Mouse (Mus musculus): Measurements from ENCODE around the gene Elf2. TPM values are rescaled to one million over a fixed set of nuclear protein-coding genes. Genes with fewer than 3 reads are reported as not detected.
A peak's percentile ranks its signal among the peaks of the same experiment; 100 is the strongest.

The Elf2 gene
- polyA plus RNA-seq, 1 experiment: 21.2 TPM

DNA sequence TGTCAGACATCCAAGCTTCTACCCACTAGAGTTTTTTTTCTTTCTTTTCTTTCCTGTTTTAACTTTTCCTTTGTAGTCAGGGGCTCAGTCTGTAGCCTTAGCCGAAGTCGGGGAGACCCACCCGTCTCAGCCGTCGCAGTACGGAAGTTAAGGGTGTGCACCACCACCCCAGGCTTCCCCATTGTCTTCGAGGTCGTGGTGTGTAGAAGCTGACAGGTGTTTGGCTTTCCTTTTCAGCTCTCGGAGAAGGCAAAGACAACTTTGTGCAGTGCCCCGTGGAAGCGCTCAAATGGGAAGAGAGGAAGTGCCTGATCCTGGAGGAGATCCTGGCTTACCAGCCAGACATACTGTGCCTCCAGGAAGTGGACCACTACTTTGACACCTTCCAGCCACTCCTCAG lies 91.0 kb downstream of the Elf2 start:
- WGBS: 80% methylated on average over 11 of the region's 11 CpGs
- Histone ChIP-seq H3K27ac (ENCODE audit: insufficient read depth, low read depth, low read length) (no peak overlapping the region), H3K4me1 (ENCODE audit: control insufficient read depth, insufficient read depth, insufficient read length, low read length) (no peaks in the 10 kb centered on the region), H3K27me3 (ENCODE audit: control insufficient read depth, insufficient read depth, low read length) (no peaks in the 10 kb centered on the region), H3K36me3 (ENCODE audit: control insufficient read depth, insufficient read depth, low read length) (peaks cover 50% of the 10 kb centered on the region), H3K4me3 (ENCODE audit: low read depth, low read length) (no peak overlapping the region)
- TF ChIP-seq CTCF (IDR thresholded peaks at IDR 0.05; ENCODE audit: extremely low read depth, insufficient read length, insufficient replicate concordance, low read depth, low read length) (no peak), POLR2A (IDR thresholded peaks at IDR 0.05; ENCODE audit: low read depth, low read length) (no peak)

GRCm38 (mm10) chr3:51248600-51248999 lies 91.9 kb downstream of the Elf2 start:
- 90% methylated on average over 6 of the region's 6 CpGs for WGBS
- Histone ChIP-seq H3K4me3 (ENCODE audit: low read depth, low read length) (no peak overlapping the region), H3K4me1 (ENCODE audit: control insufficient read depth, insufficient read depth, insufficient read length, low read length) (no peaks in the 10 kb centered on the region), H3K27ac (ENCODE audit: insufficient read depth, low read depth, low read length) (no peak overlapping the region), H3K27me3 (ENCODE audit: control insufficient read depth, insufficient read depth, low read length) (no peaks in the 10 kb centered on the region), H3K36me3 (ENCODE audit: control insufficient read depth, insufficient read depth, low read length) (peaks cover 43% of the 10 kb centered on the region)
- TF ChIP-seq POLR2A (IDR thresholded peaks at IDR 0.05; ENCODE audit: low read depth, low read length) (no peak), CTCF (IDR thresholded peaks at IDR 0.05; ENCODE audit: extremely low read depth, insufficient read length, insufficient replicate concordance, low read depth, low read length) (no peak)

GRCm38 (mm10) chr3:51247704-51248103 lies 92.8 kb downstream of the Elf2 start:
- WGBS: 78% methylated on average over 16 of the region's 16 CpGs
- TF ChIP-seq POLR2A (IDR thresholded peaks at IDR 0.05; ENCODE audit: low read depth, low read length): no peak
- TF ChIP-seq CTCF (IDR thresholded peaks at IDR 0.05; ENCODE audit: extremely low read depth, insufficient read length, insufficient replicate concordance, low read depth, low read length): no peak

GRCm38 (mm10) chr3:51239541-51239940 lies 100.9 kb downstream of the Elf2 start:
- no peak overlapping the region for H3K4me3 ChIP-seq (ENCODE audit: low read depth, low read length)
- 98% methylated on average over 3 of the region's 3 CpGs for WGBS
- no peaks in the 10 kb centered on the region for H3K27me3 ChIP-seq (ENCODE audit: control insufficient read depth, insufficient read depth, low read length)
- no peak overlapping the region for H3K27ac ChIP-seq (ENCODE audit: insufficient read depth, low read depth, low read length)
- peaks cover 2% of the 10 kb centered on the region; the same call in 1 of the 2 replicates for H3K36me3 ChIP-seq (ENCODE audit: control insufficient read depth, insufficient read depth, low read length)
- TF ChIP-seq CTCF (IDR thresholded peaks at IDR 0.05; ENCODE audit: extremely low read depth, insufficient read length, insufficient replicate concordance, low read depth, low read length) (no peak), POLR2A (IDR thresholded peaks at IDR 0.05; ENCODE audit: low read depth, low read length) (no peak)
- H3K4me1 ChIP-seq (ENCODE audit: control insufficient read depth, insufficient read depth, insufficient read length, low read length): peaks cover 2% of the 10 kb centered on the region; the same call in 1 of the 2 replicates

More at GRCm38 (mm10) chr3:51247704-51248103, 92.8 kb downstream of the Elf2 start:
- Histone ChIP-seq H3K27me3 (ENCODE audit: control insufficient read depth, insufficient read depth, low read length) (no peaks in the 10 kb centered on the region), H3K27ac (ENCODE audit: insufficient read depth, low read depth, low read length) (no peak overlapping the region), H3K36me3 (ENCODE audit: control insufficient read depth, insufficient read depth, low read length) (peaks cover 34% of the 10 kb centered on the region), H3K4me1 (ENCODE audit: control insufficient read depth, insufficient read depth, insufficient read length, low read length) (no peaks in the 10 kb centered on the region), H3K4me3 (ENCODE audit: low read depth, low read length) (no peak overlapping the region)

DNA sequence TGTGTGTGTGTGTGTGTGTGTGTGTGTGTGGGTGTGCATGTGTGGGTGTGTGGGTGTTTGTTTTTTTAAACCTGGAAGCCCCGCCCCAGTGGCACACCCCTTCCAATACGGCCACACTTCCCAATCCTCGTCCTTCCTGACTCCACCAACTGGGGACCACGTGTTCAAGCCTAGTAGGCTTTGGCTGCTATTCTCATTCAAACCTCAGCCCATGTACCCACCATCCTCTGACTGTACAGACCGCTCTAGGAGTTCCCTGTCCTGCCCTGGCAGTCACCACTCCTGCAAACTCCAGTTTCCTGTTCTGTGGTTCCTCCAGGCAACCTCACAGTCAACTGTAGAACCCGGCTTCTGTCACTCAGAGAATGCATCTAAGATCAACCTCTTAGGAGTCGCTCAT lies 101.9 kb downstream of the Elf2 start:
- peaks cover 2% of the 10 kb centered on the region; the same call in 1 of the 2 replicates for H3K36me3 ChIP-seq (ENCODE audit: control insufficient read depth, insufficient read depth, low read length)
- WGBS: 69% methylated on average over 7 of the region's 7 CpGs
- no peak overlapping the region for H3K4me3 ChIP-seq (ENCODE audit: low read depth, low read length)
- no peaks in the 10 kb centered on the region for H3K27me3 ChIP-seq (ENCODE audit: control insufficient read depth, insufficient read depth, low read length)
- peaks cover 6% of the 10 kb centered on the region; the same call in 1 of the 2 replicates for H3K4me1 ChIP-seq (ENCODE audit: control insufficient read depth, insufficient read depth, insufficient read length, low read length)
- no peak for TF ChIP-seq CTCF (IDR thresholded peaks at IDR 0.05; ENCODE audit: extremely low read depth, insufficient read length, insufficient replicate concordance, low read depth, low read length)
- TF ChIP-seq POLR2A (IDR thresholded peaks at IDR 0.05; ENCODE audit: low read depth, low read length): no peak
- H3K27ac ChIP-seq (ENCODE audit: insufficient read depth, low read depth, low read length): no peak overlapping the region

- H3K27ac ChIP-seq (ENCODE audit: insufficient read depth, low read depth, low read length): no peak overlapping the region
- TF ChIP-seq CTCF (IDR thresholded peaks at IDR 0.05; ENCODE audit: extremely low read depth, insufficient read length, insufficient replicate concordance, low read depth, low read length) (no peak), POLR2A (IDR thresholded peaks at IDR 0.05; ENCODE audit: low read depth, low read length) (no peak)
- 55% methylated on average over 5 of the region's 5 CpGs for WGBS
Measured at GRCm38 (mm10) chr3:51234752-51235055, 105.8 kb downstream of the Elf2 start.

DNA sequence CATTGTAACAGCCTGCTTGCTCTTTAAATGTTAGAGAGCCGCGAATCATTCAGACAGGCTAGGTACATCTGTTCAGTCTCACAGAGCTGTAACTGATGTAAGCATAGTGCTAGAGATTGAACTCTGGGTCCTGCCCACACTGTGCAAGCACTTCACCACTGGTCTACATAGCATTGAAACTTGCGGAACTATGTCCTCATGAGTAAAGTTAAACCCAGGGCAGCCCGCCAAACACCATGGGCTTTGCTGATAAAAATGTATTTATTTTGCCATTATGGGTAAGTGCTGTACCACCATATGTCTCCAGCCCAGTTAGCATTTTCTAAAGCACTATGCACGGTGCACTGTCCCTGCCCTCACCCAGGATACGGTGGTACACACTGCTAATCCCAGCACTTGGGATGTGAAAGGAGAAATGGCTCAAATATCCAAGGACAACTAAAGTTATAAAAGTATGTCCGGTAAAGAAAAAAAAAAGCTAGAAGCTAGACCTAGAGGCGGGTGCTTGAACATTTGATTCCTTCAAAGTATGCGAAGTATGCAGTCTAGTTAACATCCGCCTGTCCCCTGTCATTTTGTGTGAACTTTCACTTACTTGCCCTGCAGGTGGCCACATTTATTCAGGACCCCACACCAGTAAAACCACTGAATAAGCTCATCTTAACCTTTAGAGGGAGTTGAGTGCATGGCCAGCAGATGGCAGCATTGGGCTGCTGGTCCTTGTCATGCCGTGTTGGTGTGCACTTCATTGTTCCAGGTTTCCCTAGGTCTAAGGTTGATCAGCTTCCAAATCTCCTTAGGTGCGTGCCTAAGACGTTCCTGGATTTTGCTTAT lies 106.3 kb downstream of the Elf2 start:
- Histone ChIP-seq H3K27me3 (ENCODE audit: control insufficient read depth, insufficient read depth, low read length) (no peaks in the 10 kb centered on the region), H3K27ac (ENCODE audit: insufficient read depth, low read depth, low read length) (peak overlapping the region; percentile 96), H3K4me3 (ENCODE audit: low read depth, low read length) (no peak overlapping the region), H3K36me3 (ENCODE audit: control insufficient read depth, insufficient read depth, low read length) (no peaks in the 10 kb centered on the region), H3K4me1 (ENCODE audit: control insufficient read depth, insufficient read depth, insufficient read length, low read length) (peaks cover 12% of the 10 kb centered on the region; the same call in 1 of the 2 replicates)
- TF ChIP-seq CTCF (IDR thresholded peaks at IDR 0.05; ENCODE audit: extremely low read depth, insufficient read length, insufficient replicate concordance, low read depth, low read length) (peak; percentile 94; the same call in 1 of the 2 replicates), POLR2A (IDR thresholded peaks at IDR 0.05; ENCODE audit: low read depth, low read length) (no peak)
- 19% methylated on average over 13 of the region's 13 CpGs for WGBS

More at GRCm38 (mm10) chr3:51234752-51235055, 105.8 kb downstream of the Elf2 start:
- peaks cover 2% of the 10 kb centered on the region; the same call in 1 of the 2 replicates for H3K36me3 ChIP-seq (ENCODE audit: control insufficient read depth, insufficient read depth, low read length)
- peaks cover 12% of the 10 kb centered on the region; the same call in 1 of the 2 replicates for H3K4me1 ChIP-seq (ENCODE audit: control insufficient read depth, insufficient read depth, insufficient read length, low read length)
- no peaks in the 10 kb centered on the region for H3K27me3 ChIP-seq (ENCODE audit: control insufficient read depth, insufficient read depth, low read length)
- no peak overlapping the region for H3K4me3 ChIP-seq (ENCODE audit: low read depth, low read length)
